Mouse (Mus musculus) cerebellum, postnatal 36 days (tissue): ENCODE measurements around the gene Ext2.

Experiments
- DNase-seq, 2 experiments: peaks; one replicate each; pipeline ENCODE4 v3.0.0; 2021 to 2022; ENCODE audit warnings: mixed read lengths in 2 of 2

The Ext2 gene

GRCm38 (mm10) chr2:93619208-93619849 is 203.0 kb downstream of the Ext2 start:
- DNase-seq: peak; percentile 26 to 41

- DNase-seq: no peak
Measured at GRCm38 (mm10) chr2:93618447-93619199, 203.7 kb downstream of the Ext2 start.

- DNase-seq: no peak
Measured at GRCm38 (mm10) chr2:93615845-93616689, 206.3 kb downstream of the Ext2 start.

GRCm38 (mm10) chr2:93613020-93613419 is 209.3 kb downstream of the Ext2 start:
- no peak for DNase-seq
